Mouse (Mus musculus) c-Kit-positive CD71-negative TER-119-negative erythroid progenitor cells, embryonic 14.5 days (primary cell): ENCODE results near the gene Snx27.
A peak's percentile ranks its signal among the peaks of the same experiment; 100 is the strongest.

Experiments used
- DNase-seq: peaks from one replicate; pipeline ENCODE4 v3.0.0-alpha.2; 2013; ENCODE audit warnings: low read depth

The Snx27 gene

DNA sequence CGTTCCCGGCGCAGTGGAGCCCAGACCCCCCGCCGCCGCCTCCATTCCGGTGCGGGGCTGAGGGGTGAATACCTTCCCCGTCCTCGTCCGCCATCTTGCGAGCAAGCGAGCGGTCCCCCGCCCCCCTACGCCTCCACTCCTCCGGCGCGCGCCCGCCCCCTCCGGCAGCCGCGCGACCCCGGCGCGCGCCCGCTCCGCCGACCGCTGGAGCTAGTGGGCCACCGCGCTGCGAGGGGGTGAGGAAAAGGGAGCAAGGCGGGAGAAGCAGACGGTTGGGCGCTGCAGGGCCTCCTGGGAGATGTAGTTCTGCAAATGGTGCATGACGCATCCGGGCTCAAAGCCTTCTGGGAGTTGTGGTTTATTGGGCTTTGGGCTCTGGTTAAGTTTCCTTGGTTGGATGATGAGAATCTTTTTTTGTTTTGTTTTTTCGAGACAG lies at the start of gene Snx27:
TSS of gene Snx27 (minus strand) at position 261 of the 436 bp plus-strand sequence.
- DNase-seq = peak; percentile 71

DNA sequence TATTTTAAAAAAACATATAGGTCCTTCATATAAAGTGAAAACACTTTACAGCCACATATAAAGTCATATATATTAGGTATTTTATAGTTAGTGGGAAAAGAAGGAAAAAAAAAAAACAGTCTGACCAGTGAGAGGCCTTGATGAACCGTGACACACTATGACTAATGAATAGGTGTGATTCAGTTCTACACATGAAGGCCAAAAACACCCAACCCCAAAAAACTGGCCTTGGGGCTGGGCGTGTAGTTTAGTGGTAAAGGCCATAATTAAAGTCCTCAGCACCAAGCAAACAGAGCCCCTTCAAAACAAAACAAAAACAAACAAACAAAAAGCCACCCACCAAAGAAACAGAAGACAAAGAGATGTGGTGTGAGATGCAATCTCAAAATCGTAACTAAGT lies 47.4 kb upstream of the Snx27 start:
- DNase-seq = no peak

DNA sequence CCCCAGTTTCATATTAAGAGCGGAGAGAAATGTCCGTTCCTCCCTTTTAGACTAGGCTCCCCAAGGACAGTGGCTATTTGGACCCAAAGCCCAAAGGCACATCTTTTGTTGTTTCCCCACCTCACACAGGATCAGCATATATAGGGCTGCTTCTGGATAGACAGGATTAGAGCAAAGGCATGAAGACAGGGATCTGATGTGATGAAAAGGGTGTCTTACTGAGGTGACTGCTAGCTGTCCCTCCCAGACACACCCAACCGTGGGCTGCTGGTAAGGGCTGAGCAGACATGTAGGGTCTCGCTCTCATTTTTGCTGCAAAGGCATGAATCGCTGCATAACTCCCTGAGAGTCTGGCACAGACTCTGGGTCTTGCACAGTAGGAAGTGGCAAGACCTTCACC lies 46.2 kb upstream of the Snx27 start:
- DNase-seq = no peak

DNA sequence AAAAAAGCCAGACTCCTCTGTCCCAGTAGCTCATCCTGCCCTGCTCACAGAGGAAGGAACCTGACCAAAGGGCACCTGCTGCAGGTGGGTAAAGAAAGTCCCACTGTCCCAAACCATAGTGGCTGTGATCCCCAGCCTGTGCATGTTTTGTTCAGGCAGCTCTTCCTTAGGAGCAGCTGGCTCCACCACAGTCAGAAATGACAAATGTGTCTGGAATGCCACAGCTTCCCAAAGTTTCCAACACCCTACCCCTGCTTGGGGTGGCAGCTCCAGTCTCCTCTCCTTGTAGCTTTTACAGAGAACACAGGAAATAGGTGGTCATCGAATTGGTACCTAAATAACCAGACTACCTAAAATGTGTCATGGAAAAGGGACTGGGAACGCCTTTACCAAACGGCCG lies 41.8 kb upstream of the Snx27 start:
- DNase-seq = no peak

DNA sequence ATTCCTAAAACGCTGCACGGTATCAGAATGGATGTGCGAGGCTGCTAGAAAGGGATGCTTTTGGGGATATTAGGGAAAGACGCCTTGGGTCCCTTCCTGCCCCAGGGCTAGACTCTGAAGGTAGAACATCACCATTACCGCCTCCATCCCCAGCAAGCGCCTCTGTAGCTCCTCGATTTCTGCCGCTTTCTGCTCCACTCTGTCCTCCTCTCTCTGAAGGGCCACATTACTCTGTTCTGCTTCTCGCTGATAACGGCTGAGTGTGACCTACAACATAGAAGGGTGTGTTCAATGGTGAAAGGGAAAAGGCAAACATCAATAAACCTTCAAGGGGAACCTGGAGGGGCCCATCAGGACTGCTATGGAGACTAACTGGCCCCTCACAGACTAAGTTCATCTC lies 40.0 kb upstream of the Snx27 start:
- DNase-seq = no peak

DNA sequence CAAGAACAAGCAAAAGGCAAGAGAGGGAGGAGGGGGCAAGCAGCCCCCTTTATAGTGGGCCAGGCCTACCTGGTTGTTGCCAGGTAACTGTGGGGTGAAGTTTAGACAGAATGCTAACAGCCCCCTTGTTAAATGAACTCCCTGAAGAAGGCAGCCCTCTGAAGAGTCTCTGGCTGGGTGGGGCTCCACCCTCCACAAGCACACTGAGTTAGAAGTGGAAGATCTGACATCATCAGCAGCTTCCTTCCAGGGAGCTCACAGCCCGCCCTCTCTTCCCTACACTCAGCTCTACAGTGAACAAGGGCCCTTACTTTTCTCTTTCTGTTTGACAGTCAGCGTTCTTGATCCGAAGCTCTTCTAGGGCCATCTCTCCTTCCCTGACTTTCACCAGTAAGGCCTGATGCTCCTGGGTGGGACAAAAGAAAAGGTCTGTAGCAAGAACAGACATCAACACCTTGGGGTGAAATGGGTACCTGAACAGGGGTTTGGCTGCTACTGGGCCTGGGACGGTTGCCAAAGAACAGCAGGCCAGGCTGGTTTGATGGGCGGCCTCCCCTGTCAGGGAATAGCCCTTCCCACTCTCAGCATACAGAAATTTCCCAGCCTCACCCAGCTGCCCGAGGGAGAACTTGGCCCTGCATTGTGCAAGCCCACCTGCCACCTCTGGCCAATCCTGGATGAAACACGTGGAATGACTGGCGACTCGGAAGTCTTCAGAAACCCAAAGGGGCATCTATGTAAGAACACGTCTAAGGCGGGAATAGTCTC lies 39.4 kb upstream of the Snx27 start:
- DNase-seq = no peak

DNA sequence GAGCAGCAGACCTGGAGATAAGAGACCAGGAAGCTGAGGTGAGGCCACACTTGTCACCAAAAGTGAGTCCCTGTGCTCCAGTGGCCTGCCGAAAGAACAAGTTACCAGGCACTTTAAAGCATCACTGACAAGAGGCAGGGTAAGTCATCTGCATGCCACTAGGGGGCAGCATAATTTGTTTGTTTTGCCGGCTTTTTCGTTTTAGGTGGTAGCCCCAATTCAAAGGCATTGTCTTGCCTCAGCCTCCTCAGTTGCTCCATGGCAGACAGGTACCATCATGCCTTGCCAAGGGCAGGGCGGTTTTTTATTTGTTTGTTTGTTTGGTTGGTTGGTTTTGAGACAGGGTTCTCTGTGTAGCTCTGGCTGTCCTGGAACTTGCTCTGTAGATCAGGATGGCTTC lies 34.2 kb upstream of the Snx27 start:
- peak; percentile 40 for DNase-seq

DNA sequence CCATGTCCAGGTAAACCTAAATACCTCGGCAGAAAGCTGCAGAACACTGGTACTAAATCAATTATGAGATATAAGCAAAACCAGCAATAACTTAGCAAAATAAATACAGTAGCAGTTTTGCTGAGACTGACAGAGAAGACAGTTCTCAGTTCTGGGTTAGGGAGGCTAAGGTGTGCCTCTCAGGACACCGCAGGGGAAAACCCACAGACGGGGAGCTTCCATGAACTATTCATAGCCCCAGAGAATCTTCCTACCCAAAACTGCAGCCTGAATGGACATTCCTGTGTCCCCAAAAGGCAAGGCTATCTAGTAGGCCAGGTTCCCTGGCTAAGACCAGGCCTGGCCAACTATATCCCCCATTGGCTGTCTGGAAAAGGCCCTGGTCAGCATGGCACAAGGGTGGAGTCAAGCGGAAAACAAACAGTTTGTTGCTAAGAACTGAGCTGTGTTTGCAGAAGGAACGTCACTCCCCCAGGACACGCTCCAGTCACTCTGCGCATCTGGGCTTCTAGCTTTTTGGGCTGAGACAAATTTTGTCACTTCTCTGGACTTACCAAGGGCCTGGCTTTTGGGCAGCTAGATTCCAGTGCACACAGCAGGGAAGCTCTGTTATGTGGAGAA lies 30.9 kb upstream of the Snx27 start:
- no peak for DNase-seq

DNA sequence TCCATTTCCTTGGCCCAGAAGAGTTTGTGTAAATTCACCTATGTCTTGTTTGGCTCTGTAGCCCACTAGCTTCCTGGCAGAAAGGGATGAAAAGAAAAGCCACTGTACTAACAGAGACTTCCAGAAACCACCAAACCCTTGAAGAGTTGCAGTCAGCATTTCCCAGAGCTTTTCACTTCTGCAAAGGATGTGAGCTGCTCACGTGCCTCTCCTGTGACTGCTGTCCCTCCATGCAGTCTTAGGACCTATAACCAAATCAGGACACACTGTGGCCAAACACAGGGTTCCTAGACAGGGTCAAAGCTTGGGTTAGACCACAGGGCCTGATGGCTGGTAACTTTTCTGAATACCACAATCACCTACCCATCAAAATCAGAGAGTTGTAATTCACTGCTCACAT lies 29.8 kb upstream of the Snx27 start:
- DNase-seq = no peak

DNA sequence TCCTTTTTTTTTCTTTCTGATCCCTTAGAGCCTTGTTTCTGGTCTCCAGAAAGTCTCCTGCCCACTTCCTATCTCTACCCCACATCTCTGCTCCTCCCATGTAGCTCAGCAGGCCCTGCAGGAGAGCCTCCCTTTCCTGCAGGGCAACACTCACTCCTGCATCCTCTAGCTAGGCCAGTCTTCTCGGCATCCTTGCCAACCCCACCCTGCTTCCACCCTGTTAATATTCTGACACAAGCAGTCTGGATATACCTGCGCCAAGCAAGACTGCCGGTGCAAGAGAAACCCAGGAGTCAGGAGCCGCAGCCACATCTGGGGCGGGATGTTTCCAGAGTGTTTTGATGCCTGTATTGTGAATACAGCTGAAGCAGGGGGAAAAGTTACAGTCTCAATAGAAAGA lies 29.3 kb upstream of the Snx27 start:
- DNase-seq = no peak

DNA sequence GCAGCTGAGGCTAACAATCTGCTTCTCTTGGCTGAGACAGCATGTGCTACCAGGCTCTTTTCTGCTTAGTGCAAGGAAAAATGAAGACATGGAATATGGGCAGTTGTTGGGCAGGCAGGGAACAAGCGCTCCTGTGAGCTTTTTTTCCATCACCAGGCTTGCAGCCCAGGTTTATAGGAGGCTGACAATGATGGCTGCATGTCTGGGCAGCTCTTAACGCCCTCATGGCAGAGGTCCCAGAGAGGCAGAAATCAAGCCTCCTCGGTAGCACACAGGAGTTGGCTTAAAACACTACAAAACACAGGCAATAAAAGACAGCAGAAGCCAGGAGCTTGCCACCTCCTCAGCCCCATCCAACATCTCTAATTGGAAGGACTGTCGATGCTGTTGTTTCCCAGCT lies 28.8 kb upstream of the Snx27 start:
- no peak for DNase-seq

DNA sequence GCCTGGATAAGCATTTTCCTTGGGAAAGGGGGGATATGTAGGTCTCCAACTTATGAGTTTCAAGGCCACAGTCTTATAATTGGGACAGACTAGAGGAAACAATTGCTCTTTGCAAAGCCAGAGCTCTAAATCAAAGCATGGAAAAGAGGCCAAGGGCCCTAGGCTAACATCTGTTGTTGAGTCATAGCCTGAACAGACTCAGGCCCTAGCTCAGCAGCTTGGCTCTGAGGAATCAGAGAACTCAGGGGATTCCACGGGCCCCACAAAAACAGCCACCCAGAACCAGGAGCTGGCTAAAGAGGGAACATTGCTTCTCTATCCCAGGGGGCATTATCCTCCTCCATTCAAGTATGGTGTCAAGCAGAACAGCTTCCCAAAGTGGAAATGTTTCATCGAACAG lies 28.1 kb upstream of the Snx27 start:
- no peak for DNase-seq

DNA sequence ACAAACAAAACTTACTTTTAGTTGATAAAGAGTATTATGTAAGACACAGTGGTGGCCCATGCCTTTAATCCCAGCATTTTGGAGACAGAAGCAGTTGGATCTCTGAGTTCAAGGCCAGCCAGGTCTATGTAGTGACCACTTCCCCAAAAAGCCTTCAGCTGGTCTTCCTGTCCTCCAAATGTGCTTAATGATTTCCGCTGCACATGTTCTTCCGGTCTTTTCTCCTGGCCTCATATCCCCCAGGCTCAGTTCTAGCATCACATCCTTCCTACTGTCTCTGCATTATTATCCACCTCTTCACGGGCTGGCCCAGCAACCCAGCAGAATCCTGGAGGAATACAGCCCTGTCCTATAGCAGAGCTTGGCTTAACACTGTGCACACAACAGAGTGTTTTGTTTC lies 27.1 kb upstream of the Snx27 start:
- no peak for DNase-seq

DNA sequence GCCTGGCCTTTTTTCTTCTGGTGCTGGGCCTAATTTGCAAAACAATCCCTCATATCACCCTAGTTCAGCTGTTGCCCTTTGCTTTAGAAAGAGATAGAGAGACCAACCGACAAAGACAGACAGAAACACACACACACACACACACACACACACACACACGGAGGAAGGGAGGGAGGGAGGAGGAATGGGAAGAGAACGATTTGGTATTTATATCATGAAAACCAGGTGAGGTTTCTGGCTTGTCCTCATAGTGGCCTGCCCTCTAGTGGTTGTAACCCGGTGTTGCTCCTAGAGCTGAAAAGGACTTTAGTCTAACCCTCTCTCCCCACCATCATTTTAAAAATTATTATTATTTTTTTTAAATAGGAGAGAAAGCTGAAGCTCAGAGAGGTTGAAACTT lies 19.4 kb upstream of the Snx27 start:
- no peak for DNase-seq

DNA sequence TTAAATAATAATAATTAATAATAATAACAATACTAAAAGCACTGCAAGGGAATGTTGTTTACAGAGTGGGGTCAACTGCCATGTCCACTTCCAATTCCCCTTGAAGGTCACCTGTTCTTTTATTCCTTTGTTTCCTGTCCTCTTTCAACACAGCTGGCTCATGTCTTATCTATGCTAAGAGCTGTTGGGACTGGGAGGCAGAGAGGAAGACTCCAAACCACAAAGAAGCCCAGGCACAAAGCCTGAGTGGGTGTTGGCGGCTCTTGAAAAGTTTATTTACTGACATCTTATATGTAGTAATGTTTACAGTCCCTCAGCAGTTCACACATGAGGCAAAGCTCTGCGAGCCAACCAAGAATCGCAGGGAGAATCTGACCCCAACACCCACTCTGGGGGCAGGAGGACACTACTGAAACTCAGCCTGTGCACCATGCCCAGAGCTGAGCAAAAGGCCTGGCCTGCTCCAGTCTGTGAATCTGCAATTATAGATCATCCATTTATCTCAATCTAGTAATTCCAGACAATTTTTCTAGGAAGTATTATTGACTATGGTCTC lies 14.8 kb upstream of the Snx27 start:
- no peak for DNase-seq

DNA sequence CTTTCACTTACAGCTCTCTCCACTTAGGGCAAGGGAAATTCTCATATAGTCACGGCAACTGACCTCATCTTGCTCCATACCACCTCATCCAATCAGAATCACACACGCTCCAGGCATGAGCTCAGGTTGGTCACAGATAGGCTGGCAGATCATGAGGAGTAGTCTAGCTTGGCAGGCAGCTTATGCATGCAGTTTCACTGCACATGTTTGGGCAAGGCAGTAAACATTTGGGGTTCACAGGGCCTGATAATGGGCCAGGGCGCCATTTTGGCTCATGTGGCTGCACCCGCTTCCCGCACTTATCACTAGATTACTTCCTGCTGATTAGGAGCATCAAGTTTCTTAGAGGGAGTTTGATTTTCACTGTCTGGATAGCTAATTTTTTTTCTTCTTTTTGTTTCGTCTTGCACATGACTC lies 13.4 kb upstream of the Snx27 start:
- DNase-seq = no peak

DNA sequence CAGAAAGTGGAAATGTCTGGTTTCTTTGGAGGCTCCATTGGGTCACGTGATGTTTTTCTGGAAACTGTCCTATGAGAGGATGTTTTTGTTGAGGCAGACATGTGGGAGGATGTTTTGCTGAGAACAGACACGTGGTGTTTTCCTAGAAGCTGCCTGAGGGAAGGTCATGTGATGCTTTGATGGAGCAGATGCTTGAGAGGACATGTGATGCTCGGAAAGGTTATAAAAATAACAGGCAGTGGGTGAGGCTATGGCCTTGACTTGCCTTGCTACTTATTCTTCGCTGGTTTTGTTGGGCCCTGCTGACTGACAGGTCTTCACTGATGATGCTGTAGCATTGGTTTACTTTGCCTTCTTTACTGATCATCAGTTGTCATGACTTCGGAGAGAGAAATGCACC lies 8.6 kb upstream of the Snx27 start:
- no peak for DNase-seq

DNA sequence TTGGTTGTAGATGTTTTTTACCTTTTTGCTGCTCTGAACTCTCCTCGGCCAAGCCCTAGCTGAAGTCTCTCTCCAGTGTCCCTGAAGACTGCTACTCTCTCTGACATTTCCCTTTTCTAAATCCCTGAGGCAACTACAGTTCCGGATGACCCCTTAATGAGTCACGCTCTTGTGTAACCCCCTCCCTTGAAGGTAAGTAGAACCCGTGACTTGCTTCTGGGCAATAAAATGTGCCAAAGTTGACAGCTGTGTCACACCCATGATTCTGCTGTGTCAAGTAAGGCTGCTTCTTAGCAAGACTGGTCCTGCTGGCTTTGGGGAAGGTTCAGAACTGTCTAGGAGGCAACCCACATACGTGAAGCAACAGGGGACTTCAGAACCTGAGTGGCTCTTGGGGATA lies 5.4 kb upstream of the Snx27 start:
- DNase-seq = no peak

DNA sequence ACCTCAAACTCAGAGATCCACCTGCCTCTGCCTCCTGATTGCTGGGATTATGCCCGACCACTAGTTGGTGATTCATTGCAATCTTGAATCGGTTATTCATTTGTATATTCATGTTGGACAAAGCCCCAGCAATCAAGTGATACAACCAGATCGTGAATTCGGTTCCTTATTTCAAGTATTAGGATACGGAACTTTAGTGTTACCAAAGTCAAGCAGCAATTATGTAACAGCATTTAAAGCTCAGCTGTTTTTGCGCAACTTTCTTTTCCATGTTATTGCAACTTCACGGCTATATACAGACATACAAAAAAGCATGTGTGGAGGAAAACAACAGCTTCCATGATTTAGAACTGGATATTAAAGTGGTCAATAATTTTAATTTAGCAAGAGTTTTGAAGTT lies 428 bp upstream of the Snx27 start:
- DNase-seq = no peak

DNA sequence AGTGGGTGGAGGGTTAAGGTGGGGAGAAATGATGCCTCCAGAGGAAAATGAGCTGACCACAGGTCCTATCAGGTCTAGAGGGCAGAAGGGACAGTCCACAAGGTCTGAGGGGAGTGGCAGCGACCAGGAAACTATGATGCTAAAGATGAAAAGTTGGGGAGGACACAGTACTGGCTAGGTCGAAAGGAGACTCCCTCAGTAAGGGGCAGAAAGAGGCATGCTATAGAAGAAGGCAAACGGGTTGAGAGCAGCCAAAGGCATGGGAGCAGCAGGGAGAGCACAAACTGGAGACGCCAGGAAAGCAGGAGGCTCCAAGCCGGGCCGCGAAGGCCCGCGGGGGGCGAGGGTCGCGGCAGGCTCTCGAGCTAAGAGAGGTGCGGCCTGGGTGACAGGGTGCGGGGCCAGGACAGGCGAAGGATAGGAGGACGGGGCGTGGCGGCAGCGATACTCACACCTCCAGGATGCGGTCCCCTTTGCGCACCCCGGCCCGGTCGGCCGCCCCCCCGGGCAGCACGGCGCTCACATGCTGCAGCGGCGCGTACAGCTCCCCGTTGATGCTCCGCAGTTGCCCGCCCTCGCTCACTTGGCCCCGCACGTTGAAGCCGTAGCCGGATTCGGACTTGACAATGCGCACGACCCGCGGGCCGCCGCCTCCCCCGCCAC lies 592 bp downstream of the Snx27 start:
- DNase-seq = no peak

DNA sequence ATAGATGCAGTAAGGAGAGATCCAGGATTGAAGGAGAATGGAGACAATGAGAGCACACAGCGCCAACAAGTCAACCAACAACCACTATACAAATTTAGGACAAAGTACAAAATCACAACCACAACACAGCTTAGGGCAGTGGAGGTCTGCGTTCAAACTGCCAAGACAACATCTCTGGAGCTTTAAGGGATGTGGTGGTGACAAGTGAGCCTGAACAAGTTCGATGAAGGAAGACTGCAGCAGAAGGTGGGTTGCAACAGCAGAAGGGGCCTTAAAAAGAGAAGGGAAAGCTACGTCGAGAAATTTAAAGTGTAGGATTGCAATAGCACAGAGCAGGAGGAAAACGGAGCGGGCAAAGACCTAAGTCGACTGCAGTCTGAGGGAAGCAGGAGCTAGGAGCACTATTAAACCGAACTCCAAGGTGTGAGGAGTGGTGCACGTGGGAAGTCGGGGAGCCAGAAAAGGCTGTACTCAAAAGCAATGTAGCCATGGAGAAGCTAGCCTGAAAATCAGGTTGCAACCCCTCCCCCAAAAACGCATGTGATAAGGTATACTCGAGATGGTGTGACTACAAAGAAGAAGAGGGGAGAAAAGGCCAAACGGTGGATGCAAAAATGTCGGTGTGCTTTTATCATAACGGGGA lies 1.3 kb downstream of the Snx27 start:
- no peak for DNase-seq

DNA sequence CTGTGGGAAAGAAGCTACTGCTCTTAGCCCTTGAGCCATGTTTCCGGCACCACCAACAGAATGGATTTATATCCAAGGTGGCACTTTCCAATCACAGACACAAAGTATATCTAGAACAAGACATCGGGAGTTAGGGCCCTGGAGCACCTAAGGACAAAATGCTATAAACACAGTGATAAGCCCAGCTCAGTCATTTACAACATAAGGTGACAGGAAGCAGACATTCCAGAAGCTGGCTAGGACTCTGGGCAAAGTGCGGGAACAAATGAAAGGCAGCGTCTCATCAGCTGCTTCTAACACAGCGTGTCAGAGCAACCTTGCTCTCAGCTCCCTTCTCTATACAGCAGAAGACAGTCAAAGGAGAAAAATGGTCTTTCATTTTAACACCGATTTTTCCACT lies 8.0 kb downstream of the Snx27 start:
- no peak for DNase-seq

DNA sequence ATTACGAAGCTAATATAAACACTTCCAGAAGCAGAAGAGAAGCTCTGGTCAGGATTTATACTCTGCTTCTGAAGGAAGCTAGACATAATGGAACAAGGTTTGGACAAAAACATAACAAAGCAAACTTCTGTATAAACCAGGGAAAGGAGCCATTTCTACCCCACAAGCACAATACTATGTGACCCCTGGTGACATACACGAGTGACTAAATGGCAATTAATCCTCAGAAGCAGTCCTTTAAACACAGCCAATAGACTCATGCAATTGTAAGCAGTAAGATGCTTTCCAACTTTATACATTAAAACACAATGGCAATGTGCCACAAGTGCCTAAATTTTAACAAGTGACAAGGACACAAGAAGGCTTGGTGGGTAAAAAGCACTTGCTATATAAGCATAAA lies 15.3 kb downstream of the Snx27 start:
- no peak for DNase-seq
